ENCODE assay signal across 9 mouse cellular contexts in the genomic region with DNA sequence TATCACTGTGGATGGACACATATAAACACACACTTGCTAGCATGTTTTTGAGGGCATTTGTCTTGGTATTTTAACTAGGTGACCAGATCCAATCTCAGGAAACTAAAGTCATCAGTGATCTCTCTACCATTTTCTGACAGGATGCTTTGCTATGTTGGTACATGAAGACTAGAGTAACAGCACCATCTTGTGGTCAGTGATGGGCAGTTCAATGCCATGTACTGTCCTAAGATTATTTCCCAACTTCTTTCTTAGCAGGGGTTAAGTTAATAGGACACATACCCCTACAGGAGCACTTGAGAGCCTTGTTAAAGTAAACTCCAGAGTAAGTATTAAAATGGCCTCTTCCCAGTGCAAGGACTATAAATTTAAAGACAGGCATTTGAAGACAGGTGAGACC. TPM values are rescaled to one million over a fixed set of nuclear protein-coding genes. Genes with fewer than 3 reads are reported as not detected.
A peak's percentile ranks its signal among the peaks of the same experiment; 100 is the strongest.
DNase-seq lines count a peak whose midpoint lies in the region; ATAC-seq and TF ChIP-seq lines count a peak whose summit lies in the region.
"Had no signal": no experiment of that assay in that cellular context is flagged by ENCODE, and none has a peak within 500 bp of the region (broad histone marks: within the 10 kb centered on the region; RNA-seq: fewer than 3 reads in every experiment).

No protein-coding gene starts in this region.

- TF ChIP-seq CTCF in CH12.LX (conservative IDR thresholded peaks at IDR 0.05 in 1 of 2, IDR thresholded peaks at IDR 0.05 in 1 of 2; ENCODE audit: low read depth in 2 of 2, low read length in 2 of 2), result peak; percentile 78 to 89
- peak; percentile 60; the same call in 1 of the 2 replicates for TF ChIP-seq CTCF in cerebellum, adult 2 months (IDR thresholded peaks at IDR 0.05; ENCODE audit: borderline replicate concordance, insufficient read depth, low read depth, low read length)

- no peaks in the 10 kb centered on the region for H3K36me3 ChIP-seq in CH12.LX (replicated peaks in 1 of 2; ENCODE audit: control insufficient read depth in 1 of 2, insufficient read depth in 1 of 2, low read length in 1 of 2)

- peaks cover 0 to 13% of the 10 kb centered on the region in 2 experiments; a peak in 2 of 4 replicates for H3K4me1 ChIP-seq in CH12.LX (ENCODE audit: control insufficient read depth in 1 of 2, insufficient read depth in 2 of 2)
- no peaks in the 10 kb centered on the region for H3K4me1 ChIP-seq in cerebellum, adult 2 months (ENCODE audit: control insufficient read depth, insufficient read depth, low read length)

- dilution Hi-C loops in CH12.LX (cut with MboI; ENCODE audit: extremely low pct_ligation_motif_present, extremely low pct_unique_long_range_greater_than_20kb, low sequenced_read_pairs), result no loop called here

- peak; percentile 92 for ATAC-seq in frontal cortex, adult (ENCODE audit: low TSS enrichment)

- H3K9me3 ChIP-seq in CH12.LX (replicated peaks; ENCODE audit: low read length), result no peaks in the 10 kb centered on the region

- peak; percentile 64 to 70 for DNase-seq in B cell, adult 2 months
- DNase-seq in CH12.LX (ENCODE audit: extremely low read depth), result peak; percentile 77
- peak; percentile 24 for DNase-seq in cerebellum, adult 2 months
- peak; percentile 39 to 47 for DNase-seq in kidney, postnatal 25 days
- peak; percentile 30 for DNase-seq in lung, postnatal 14 days
- DNase-seq in skeletal muscle tissue, adult 2 months (ENCODE audit: low read depth, low spot score), result peak; percentile 4

- peak; percentile 98 for TF ChIP-seq RAD21 in CH12.LX (IDR thresholded peaks at IDR 0.05; ENCODE audit: low read depth, low read length)

- peaks cover 2% of the 10 kb centered on the region for H3K27me3 ChIP-seq in CH12.LX (replicated peaks)
- no peaks in the 10 kb centered on the region for H3K27me3 ChIP-seq in cerebellum, adult 2 months (ENCODE audit: control insufficient read depth, insufficient read depth, low read length)

- H3K4me3 ChIP-seq in CH12.LX (replicated peaks in 1 of 3; ENCODE audit: low read depth in 2 of 3, low read length in 2 of 3, poor library complexity in 1 of 3), result no peak overlapping the region
- H3K4me3 ChIP-seq in cerebellum, adult 2 months (replicated peaks; ENCODE audit: insufficient read depth, low read depth, low read length), result no peak overlapping the region

- H3K4me2 ChIP-seq in CH12.LX (ENCODE audit: insufficient read depth, low read depth, poor library complexity, severe bottlenecking), result peak overlapping the region; percentile 16; the same call in 1 of the 2 replicates

- in situ Hi-C loops in CH12.LX (cut with MboI; ENCODE audit: low pct_ligation_motif_present, low pct_unique_long_range_greater_than_20kb, low sequenced_read_pairs), result loop anchor here (10.0 kb wide), 1 partner anchor 774 kb away; no protein-coding TSS in a partner anchor

- no peak for TF ChIP-seq POLR2A in CH12.LX (IDR thresholded peaks at IDR 0.05; ENCODE audit: low read depth, low read length)
- no peak for TF ChIP-seq POLR2A in cerebellum, adult 2 months (IDR thresholded peaks at IDR 0.05; ENCODE audit: borderline replicate concordance, insufficient read depth, low read length)

- TF ChIP-seq EP300 in CH12.LX (IDR thresholded peaks at IDR 0.05; ENCODE audit: low read length), result no peak

- H3K27ac ChIP-seq in CH12.LX (ENCODE audit: insufficient read depth, low read depth), result no peak overlapping the region
- no peak overlapping the region for H3K27ac ChIP-seq in cerebellum, adult 2 months (ENCODE audit: insufficient read depth, low read length)

- H3K79me2 ChIP-seq in CH12.LX (replicated peaks; ENCODE audit: control insufficient read depth, extremely low read depth, insufficient read depth, poor library complexity, severe bottlenecking), result no peaks in the 10 kb centered on the region

- no peak overlapping the region for H3K9ac ChIP-seq in CH12.LX (ENCODE audit: insufficient read depth, low read depth)

TF ChIP-seq in CH12.LX, 34 proteins besides CTCF, POLR2A, EP300 and RAD21:
- TF ChIP-seq TBP (conservative IDR thresholded peaks at IDR 0.05; ENCODE audit: low read depth, low read length) (no peak), MAX (IDR thresholded peaks at IDR 0.05; ENCODE audit: low read length) (no peak), ZC3H11A (IDR thresholded peaks at IDR 0.05; ENCODE audit: low read depth, low read length) (peak; percentile 72), TCF12 (IDR thresholded peaks at IDR 0.05; ENCODE audit: low read depth, low read length) (no peak), JUND (conservative IDR thresholded peaks at IDR 0.05; ENCODE audit: low read depth, low read length) (no peak; the same call in 1 of the 2 replicates), MYC (IDR thresholded peaks at IDR 0.05; ENCODE audit: low read depth, low read length) (no peak), MEF2A (IDR thresholded peaks at IDR 0.05; ENCODE audit: borderline replicate concordance, low read depth, low read length) (0 out of 2 replicates have a peak, but pooled peaks have one; percentile 16), JUN (IDR thresholded peaks at IDR 0.05; ENCODE audit: insufficient read depth, low read depth, low read length) (no peak), CHD1 (IDR thresholded peaks at IDR 0.05; ENCODE audit: low read depth, low read length) (no peak), SIN3A (IDR thresholded peaks at IDR 0.05; ENCODE audit: low read length) (0 out of 2 replicates have a peak, but pooled peaks have one; percentile 34), SMC3 (IDR thresholded peaks at IDR 0.05; ENCODE audit: low read depth, low read length) (peak; percentile 86)
TF ChIP-seq in CH12.LX: peak in this region for 4.

RNA-seq across cellular contexts. Expression of a gene that starts 33.6 kb away (rescaled TPM):
- total RNA-seq in CH12.LX (2012; rRNA removed) (23.5 and 30.4 TPM in 2 replicates), CH12.LX (2014; rRNA removed) (39.3 and 39.8 TPM in 2 replicates)
- polyA plus RNA-seq in CH12.LX (2012; ENCODE audit: insufficient read length, low read depth), result 37.7 and 38.2 TPM in 2 replicates
- 0.77 and 0.79 TPM in 2 replicates for polyA plus RNA-seq in cerebellum, adult 2 months (2012; rRNA removed)

RNA-seq across cellular contexts. Expression of a gene that starts 42.6 kb away (rescaled TPM):
- total RNA-seq in CH12.LX (2012; rRNA removed) (not detected in 2 replicates), CH12.LX (2014; rRNA removed) (not detected in 2 replicates)
- not detected in 2 replicates for polyA plus RNA-seq in CH12.LX (2012; ENCODE audit: insufficient read length, low read depth)
- 0.06 TPM in 1 of 2 replicates, not detected in the other for polyA plus RNA-seq in cerebellum, adult 2 months (2012; rRNA removed)
- polyA plus RNA-seq: intestine, embryonic 14.5 days; stomach, embryonic 16.5 days had no signal

Comparison
In these comparisons a context has a peak if more than half of its experiments do, and no peak if none do; other contexts are left out.
1. DNase-seq: peak in every context shown above with its lines; median percentile 77 in CH12.LX; 67 in B cell, adult 2 months; 43 in kidney, postnatal 25 days; 30 in lung, postnatal 14 days; 24 in cerebellum, adult 2 months; 4 in skeletal muscle tissue, adult 2 months.
2. RNA of a gene that starts 33.6 kb away (polyA plus RNA-seq): 37.7 to 38.2 TPM in CH12.LX; 0.77 to 0.79 TPM in cerebellum, adult 2 months; every median in the first group is over 10 times any median in the second.